Mouse (Mus musculus) c-Kit-positive CD71-positive TER-119-negative erythroid progenitor cells, embryonic 14.5 days (primary cell): ENCODE measurements around the gene Gpr22.

Experiments
- DNase-seq: peaks from one replicate; pipeline ENCODE4 v3.0.0-alpha.2; 2013; ENCODE audit warnings: low read depth

Gene Gpr22

DNA sequence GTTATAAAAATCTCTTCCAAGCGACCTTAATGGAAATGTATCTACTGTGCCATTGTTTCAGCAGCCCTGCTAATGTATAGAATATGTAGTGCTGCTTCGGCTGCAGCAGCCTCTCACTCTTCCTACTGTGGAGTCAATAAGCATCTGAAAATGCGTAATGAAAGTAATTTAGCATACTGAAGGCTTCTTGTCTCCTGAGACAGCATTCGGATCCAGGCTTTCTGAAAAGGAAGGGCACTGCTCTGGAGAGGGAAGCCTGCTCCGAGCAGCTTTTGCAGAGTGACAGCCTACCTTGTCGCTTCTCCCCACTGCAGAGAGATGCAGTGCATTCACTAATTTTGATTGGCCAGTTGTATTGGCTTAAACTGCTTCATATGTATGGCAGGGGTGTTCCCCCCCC lies at the start of gene Gpr22:
Gene Gpr22, minus strand, starts transcription at position 348 of the 400 bp plus-strand sequence.
- DNase-seq = no peak

GRCm38 (mm10) chr12:31755885-31756755 lies 42.4 kb upstream of the Gpr22 start:
- no peak for DNase-seq

GRCm38 (mm10) chr12:31754465-31754864 lies 40.7 kb upstream of the Gpr22 start:
- no peak for DNase-seq

GRCm38 (mm10) chr12:31749846-31750245 lies 36.1 kb upstream of the Gpr22 start:
- no peak for DNase-seq

DNA sequence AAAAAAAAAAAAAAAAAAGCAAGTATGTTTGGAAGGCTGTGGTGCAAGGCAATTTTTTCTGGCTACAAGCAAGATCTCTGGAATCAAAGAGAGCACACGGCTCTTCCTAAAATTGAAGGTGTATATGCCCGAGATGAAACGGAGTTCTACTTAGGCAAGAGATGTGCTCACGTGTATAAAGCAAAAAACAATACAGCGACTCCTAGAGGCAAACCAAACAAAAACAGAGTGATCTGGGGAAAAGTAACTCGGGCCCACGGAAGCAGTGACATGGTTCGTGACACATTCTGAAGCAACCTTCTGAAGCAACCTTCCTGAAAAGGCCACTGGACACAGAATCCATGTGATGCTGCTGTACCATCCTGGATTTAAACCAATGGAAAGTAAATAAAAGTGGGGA lies 33.6 kb upstream of the Gpr22 start:
- no peak for DNase-seq

- no peak for DNase-seq
Observed at GRCm38 (mm10) chr12:31734616-31735015, 20.9 kb upstream of the Gpr22 start.

DNA sequence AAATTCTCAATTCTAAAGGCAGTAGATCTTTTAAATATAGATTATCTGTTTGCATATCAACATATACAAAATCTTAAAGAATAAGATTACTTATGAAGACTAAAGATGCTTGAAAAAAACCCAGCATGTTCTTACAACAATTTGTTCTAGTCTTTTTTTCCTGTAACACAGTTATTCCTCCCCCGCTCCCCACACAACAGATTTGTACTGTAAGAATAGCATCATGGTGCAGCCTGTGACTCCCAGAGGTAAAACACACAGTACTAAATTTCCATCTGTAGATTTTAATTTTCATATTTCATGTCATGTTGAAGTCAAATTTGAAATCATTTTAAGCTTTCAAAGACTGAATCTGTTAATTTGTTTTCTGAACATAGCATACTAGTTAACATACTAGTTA lies 16.4 kb upstream of the Gpr22 start:
- no peak for DNase-seq

DNA sequence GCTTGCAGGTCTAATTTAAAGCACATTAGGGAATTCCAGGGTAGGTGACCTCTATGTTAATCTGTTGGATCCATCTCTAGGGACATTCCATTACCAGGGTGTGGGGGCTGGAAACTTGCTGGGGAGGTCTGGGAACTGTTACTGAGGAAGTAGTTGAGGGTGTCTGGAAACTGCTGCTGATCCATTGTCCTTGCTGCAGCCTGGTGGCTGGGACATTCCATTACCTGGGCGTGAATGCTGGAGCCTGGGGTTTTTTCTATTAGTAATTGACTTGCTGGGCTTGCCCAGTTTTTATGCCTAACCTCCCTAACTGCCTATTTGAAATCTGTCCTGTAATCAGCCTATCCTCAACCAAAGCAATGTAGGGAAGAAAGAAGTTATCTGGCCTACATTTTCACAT lies 13.0 kb upstream of the Gpr22 start:
- DNase-seq = no peak

- DNase-seq = no peak
Observed at GRCm38 (mm10) chr12:31725511-31726275, 11.9 kb upstream of the Gpr22 start.

DNA sequence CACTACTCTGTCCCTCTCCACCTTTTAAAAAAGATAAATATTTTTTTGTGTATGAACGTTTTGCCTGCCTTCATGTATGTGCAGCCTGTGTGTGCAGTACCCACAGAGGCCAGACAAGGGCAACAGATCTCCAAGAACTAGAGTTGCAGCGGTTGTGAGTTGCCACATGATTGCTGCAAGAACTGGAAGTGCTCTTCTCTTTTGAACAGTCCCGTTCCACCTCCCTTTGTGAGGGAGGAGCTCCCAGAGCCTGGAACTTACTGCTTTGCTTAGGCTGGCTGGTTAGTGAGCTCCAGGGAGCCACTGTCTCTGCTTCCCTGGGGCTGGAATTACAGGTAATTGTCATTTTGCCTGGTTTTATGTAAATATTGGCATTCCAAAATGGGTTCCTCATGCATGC lies 10.8 kb upstream of the Gpr22 start:
- no peak for DNase-seq

- peak; percentile 17 for DNase-seq
Observed at GRCm38 (mm10) chr12:31719586-31720275, 6.0 kb upstream of the Gpr22 start.

DNA sequence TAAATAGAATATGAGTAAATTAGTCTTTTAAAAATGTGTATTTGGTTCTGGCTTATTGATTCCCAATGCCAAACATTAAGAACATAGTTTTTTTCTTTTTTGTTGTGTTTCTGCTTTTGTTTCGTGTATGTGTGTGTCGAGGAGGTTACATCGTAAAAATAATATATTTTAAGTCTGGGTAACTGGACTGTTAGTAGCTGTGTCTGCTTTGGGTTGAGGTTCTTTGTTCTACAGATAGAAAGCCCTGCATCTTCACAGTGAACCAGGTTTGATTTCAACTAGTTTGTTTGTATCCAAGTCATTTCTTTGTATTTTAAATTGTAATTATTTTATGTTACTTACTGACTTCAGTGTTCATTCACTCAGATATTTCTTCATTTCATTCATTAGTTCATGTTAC lies 323 bp upstream of the Gpr22 start:
- no peak for DNase-seq

- no peak for DNase-seq
Observed at GRCm38 (mm10) chr12:31712727-31713126, 1.0 kb downstream of the Gpr22 start.

GRCm38 (mm10) chr12:31712233-31712632 lies 1.5 kb downstream of the Gpr22 start:
- no peak for DNase-seq

GRCm38 (mm10) chr12:31709665-31710064 lies 4.1 kb downstream of the Gpr22 start:
- no peak for DNase-seq

GRCm38 (mm10) chr12:31707531-31707930 lies 6.2 kb downstream of the Gpr22 start:
- DNase-seq = no peak

DNA sequence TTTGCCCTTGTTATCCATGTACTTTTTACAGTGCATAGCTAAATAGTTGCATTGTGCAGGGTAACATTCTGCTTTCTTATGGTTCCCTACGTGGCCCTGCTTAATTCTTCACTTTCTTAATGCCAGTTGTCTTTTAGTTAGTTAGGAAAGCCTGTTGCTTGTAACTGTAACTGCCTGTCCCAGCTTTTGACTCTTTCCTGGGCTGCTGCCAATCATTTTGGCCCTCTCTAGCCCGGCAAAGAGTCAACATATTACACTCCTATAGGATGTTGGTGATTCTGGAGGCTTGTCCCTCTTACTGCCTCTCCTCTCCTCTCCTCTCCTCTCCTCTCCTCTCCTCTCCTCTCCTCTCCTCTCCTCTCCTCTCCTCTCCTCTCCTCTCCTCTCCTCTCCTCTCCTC lies 7.6 kb downstream of the Gpr22 start:
- no peak for DNase-seq

DNA sequence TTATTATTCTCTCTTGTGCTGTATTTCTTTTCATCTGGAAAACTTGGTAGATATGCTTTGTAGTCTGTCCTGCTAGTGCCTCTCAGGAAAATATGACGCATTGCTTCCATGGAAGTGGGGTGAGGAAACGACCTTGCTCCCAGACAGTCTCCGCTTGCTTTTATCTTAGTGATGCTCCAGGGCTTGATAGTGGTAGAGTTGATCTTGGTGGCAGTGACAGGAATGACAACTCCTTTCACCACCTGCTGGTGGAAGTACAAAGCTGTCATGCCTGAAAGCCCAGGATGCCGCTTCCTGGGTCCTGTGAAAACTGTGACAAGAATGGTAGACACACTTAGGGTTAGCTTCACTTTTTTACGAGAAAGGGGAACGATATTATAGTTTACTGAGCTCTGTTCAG lies 9.8 kb downstream of the Gpr22 start:
- DNase-seq = no peak

DNA sequence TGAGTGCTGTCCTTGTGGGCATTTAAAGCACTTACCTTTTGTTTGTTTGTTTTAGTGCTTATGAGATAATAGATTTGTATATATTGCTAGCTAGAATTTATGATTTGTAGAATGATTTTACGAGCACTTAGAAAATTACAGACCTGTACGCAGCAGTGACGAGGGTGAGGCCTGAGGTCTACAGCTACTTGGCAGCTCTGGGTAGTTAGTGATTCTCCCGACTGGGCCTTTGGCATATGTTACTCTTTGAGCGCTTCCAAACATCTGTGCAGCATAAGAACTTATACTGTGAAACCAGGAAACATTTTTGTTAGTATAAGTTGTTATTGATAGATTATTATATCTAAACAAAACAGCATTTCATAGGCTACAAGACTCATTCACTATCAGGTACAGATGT lies 12.3 kb downstream of the Gpr22 start:
- DNase-seq = no peak

DNA sequence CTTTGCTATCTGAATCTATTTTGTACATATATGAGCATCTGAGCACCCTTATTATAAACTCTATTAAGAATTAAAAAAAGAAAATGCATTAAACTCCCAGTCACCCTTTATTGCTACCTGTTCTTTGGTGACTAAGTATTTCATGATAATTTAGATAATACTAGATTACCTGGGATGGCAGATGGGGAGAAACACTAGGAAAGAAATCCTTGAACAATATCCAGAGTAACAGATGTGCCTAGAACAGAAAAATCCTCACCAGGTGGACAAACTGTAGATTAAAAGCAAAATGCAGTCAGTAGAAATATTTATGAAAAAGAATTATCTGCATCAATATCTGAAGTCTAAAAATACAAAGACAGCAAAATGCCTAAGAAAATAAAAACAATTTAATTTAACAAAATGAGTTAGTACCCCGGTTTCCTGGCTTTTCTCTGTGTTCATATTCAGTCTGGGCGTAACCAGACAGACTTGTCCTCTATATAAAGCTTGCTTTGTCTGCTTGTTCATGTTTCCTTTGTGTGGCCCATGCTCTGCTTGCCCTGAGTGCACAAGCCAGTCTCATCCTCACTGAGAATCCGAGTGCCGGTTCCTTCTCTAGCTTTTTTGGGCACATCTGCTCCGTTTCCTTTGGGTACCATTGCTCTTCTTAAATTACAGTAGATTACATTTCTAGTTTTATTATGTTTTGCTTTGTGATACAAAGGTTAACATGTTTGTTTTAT lies 13.0 kb downstream of the Gpr22 start:
- DNase-seq = no peak

DNA sequence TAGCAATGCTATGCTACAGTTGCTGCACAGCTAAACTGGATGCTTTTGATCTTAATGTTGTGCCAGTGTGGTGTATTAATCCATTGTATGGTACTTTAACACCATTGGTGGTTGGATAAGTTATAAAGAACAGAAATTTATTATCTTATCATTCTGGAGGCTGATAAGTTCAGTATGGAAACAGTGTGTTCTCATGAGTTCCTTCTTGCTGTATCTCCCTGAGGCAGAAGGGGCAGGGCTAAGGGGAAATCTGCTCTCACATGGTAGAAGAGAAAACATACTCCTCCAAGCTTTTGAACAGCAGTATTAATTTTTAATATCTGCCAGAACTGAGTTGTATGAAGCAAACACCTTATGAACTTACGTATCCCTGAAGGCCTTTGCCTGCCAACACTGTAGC lies 20.5 kb downstream of the Gpr22 start:
- peak; percentile 35 for DNase-seq

DNA sequence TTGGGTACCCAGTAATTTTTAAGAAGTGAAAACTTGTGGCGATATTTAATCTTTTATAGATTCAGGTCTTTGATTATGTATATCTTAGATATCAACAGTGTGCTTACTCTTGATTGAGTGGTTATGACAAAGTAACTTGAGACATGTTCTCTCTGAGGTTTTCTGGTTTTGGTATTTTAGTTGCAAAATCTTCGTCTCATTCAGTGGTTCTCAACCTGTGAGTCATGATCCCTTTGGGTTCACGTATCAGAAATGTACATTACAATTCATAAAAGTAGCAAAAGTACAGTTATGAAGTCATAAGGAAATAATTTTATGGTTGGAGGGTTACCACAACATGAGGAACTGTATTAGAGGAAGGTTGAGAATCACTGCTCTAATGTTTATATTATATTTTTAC lies 27.1 kb downstream of the Gpr22 start:
- no peak for DNase-seq
